Mouse (Mus musculus): ENCODE results near the gene Cbln4. TPM values are rescaled to one million over a fixed set of nuclear protein-coding genes. Genes with fewer than 3 reads are reported as not detected.

Cbln4 gene
- polyA plus RNA-seq, 2 experiments = 2.1 to 2.4 TPM

- Histone ChIP-seq H3K9me3 (ENCODE audit: control insufficient read depth, low read length) (no peaks in the 10 kb centered on the region), H3K36me3 (ENCODE audit: control insufficient read depth, insufficient read depth, low read length) (no peaks in the 10 kb centered on the region), H3K27ac (replicated peaks; ENCODE audit: low read depth, low read length) (no peak overlapping the region), H3K4me1 (ENCODE audit: control insufficient read depth, insufficient read depth, low read length) (peaks cover 7% of the 10 kb centered on the region; the same call in 1 of the 2 replicates), H3K4me2 (replicated peaks; ENCODE audit: low read depth, low read length, severe bottlenecking) (no peak overlapping the region), H3K4me3 (replicated peaks; ENCODE audit: low read length) (no peak overlapping the region), H3K9ac (ENCODE audit: low read depth, low read length, severe bottlenecking) (no peak overlapping the region), H3K27me3 (ENCODE audit: control insufficient read depth, insufficient read depth, low read length) (peaks cover 40% of the 10 kb centered on the region)
- 90% methylated on average over 5 of the region's 5 CpGs for WGBS
- ATAC-seq (ENCODE audit: low FRiP score, low read depth) (no peak), DNase-seq (ENCODE audit: low spot score) (no peak)
- no peak for TF ChIP-seq POLR2A (IDR thresholded peaks at IDR 0.05; ENCODE audit: borderline replicate concordance, extremely low read depth, insufficient read depth, insufficient read length)
These were observed 3.7 kb downstream of the Cbln4 start for GRCm38 (mm10) chr2:172039601-172040000.

DNA sequence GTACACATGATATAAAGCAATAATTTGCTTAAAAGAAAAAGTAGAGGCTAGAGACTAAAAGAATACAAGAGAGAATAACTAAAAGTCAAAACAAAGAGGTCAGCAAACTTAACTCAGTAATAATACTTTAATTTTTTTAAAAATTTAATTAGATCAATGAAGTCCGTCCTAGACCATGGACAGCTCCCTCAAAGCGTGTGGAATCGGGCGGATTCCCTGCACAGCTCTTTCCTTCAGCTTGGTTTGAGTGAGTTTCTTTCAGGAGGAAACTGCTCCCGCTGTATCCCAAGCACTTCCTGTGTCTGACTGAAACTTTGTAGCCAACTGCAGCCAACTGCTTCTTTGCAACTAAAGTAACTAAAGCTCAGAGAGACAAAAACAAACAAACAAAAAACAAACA lies 9.0 kb downstream of the Cbln4 start:
- ATAC-seq (ENCODE audit: low FRiP score, low read depth) (no peak), DNase-seq (ENCODE audit: low spot score) (peak; percentile 21)
- H3K36me3 ChIP-seq (ENCODE audit: control insufficient read depth, insufficient read depth, low read length) = no peaks in the 10 kb centered on the region
- H3K27ac ChIP-seq (replicated peaks; ENCODE audit: low read depth, low read length) = no peak overlapping the region
- no peak overlapping the region for H3K4me2 ChIP-seq (replicated peaks; ENCODE audit: low read depth, low read length, severe bottlenecking)
- no peaks in the 10 kb centered on the region for H3K4me1 ChIP-seq (ENCODE audit: control insufficient read depth, insufficient read depth, low read length)
- no peaks in the 10 kb centered on the region for H3K9me3 ChIP-seq (ENCODE audit: control insufficient read depth, low read length)
- no peaks in the 10 kb centered on the region for H3K27me3 ChIP-seq (ENCODE audit: control insufficient read depth, insufficient read depth, low read length)
- WGBS = 24% methylated on average over 5 of the region's 5 CpGs
- no peak overlapping the region for H3K9ac ChIP-seq (ENCODE audit: low read depth, low read length, severe bottlenecking)
- TF ChIP-seq POLR2A (IDR thresholded peaks at IDR 0.05; ENCODE audit: borderline replicate concordance, extremely low read depth, insufficient read depth, insufficient read length) = no peak
- no peak overlapping the region for H3K4me3 ChIP-seq (replicated peaks; ENCODE audit: low read length)

- Histone ChIP-seq H3K9me3 (ENCODE audit: control insufficient read depth, low read length) (no peaks in the 10 kb centered on the region), H3K4me2 (replicated peaks; ENCODE audit: low read depth, low read length, severe bottlenecking) (no peak overlapping the region), H3K36me3 (ENCODE audit: control insufficient read depth, insufficient read depth, low read length) (no peaks in the 10 kb centered on the region), H3K27me3 (ENCODE audit: control insufficient read depth, insufficient read depth, low read length) (no peaks in the 10 kb centered on the region), H3K4me1 (ENCODE audit: control insufficient read depth, insufficient read depth, low read length) (no peaks in the 10 kb centered on the region), H3K9ac (ENCODE audit: low read depth, low read length, severe bottlenecking) (no peak overlapping the region), H3K27ac (replicated peaks; ENCODE audit: low read depth, low read length) (no peak overlapping the region), H3K4me3 (replicated peaks; ENCODE audit: low read length) (no peak overlapping the region)
- ATAC-seq (ENCODE audit: low FRiP score, low read depth) = no peak
- no peak for TF ChIP-seq POLR2A (IDR thresholded peaks at IDR 0.05; ENCODE audit: borderline replicate concordance, extremely low read depth, insufficient read depth, insufficient read length)
- WGBS = 74% methylated on average over 12 of the region's 12 CpGs
- no peak for DNase-seq (ENCODE audit: low spot score)
These were observed 17.7 kb downstream of the Cbln4 start for GRCm38 (mm10) chr2:172025459-172026130.

DNA sequence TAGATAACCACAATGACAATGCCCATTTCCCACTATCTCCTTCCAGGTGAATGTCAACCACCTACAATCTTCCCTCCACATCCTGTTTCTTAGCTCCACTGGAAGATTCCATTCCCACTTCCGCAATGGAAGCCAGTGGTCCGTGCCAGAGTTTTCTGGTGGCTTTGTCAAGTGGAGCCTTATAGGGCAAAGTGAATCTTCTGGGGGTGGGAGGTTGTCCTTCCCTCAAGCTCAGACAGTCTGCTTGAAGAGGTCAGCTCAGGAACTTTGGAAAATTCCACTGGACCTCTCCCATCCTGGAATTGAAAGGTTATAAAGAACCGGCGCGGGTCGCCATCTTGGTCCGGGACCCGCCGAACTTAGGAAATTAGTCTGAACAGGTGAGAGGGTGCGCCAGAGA lies 36.5 kb downstream of the Cbln4 start:
- 96% methylated on average over 10 of the region's 10 CpGs for WGBS
- Histone ChIP-seq H3K27ac (replicated peaks; ENCODE audit: low read depth, low read length) (no peak overlapping the region), H3K9me3 (ENCODE audit: control insufficient read depth, low read length) (no peaks in the 10 kb centered on the region), H3K27me3 (ENCODE audit: control insufficient read depth, insufficient read depth, low read length) (no peaks in the 10 kb centered on the region), H3K9ac (ENCODE audit: low read depth, low read length, severe bottlenecking) (no peak overlapping the region), H3K36me3 (ENCODE audit: control insufficient read depth, insufficient read depth, low read length) (no peaks in the 10 kb centered on the region), H3K4me3 (replicated peaks; ENCODE audit: low read length) (no peak overlapping the region), H3K4me1 (ENCODE audit: control insufficient read depth, insufficient read depth, low read length) (peaks cover 18% of the 10 kb centered on the region), H3K4me2 (replicated peaks; ENCODE audit: low read depth, low read length, severe bottlenecking) (no peak overlapping the region)
- DNase-seq (ENCODE audit: low spot score) (no peak), ATAC-seq (ENCODE audit: low FRiP score, low read depth) (no peak)
- no peak for TF ChIP-seq POLR2A (IDR thresholded peaks at IDR 0.05; ENCODE audit: borderline replicate concordance, extremely low read depth, insufficient read depth, insufficient read length)

DNA sequence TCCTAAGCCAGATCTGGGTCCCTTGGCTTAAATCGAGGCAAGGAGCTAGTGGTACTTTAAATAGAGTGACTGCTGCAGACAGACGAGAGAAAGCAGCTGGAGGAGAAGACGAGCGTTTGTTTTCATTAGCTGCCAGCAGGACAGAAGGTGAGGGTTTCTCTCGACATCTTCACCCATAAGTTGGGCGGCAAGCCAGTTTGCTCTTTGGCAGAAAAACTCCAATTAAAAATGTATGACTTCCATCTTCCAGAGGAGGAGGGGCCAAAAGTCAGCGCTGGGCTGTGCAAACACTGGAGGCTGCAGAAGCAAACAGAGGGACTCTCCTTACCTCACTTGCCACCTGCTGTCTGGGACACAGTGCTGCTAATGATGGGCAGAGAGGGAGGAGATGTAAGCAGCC lies 37.3 kb downstream of the Cbln4 start:
- peaks cover 18% of the 10 kb centered on the region for H3K4me1 ChIP-seq (ENCODE audit: control insufficient read depth, insufficient read depth, low read length)
- no peak overlapping the region for H3K4me3 ChIP-seq (replicated peaks; ENCODE audit: low read length)
- no peak for ATAC-seq (ENCODE audit: low FRiP score, low read depth)
- H3K4me2 ChIP-seq (replicated peaks; ENCODE audit: low read depth, low read length, severe bottlenecking) = 0 out of 2 replicates have a peak overlapping the region, but pooled peaks have one; percentile 10
- WGBS = 19% methylated on average over 7 of the region's 7 CpGs
- no peak for TF ChIP-seq POLR2A (IDR thresholded peaks at IDR 0.05; ENCODE audit: borderline replicate concordance, extremely low read depth, insufficient read depth, insufficient read length)
- no peaks in the 10 kb centered on the region for H3K27me3 ChIP-seq (ENCODE audit: control insufficient read depth, insufficient read depth, low read length)
- no peak overlapping the region for H3K27ac ChIP-seq (replicated peaks; ENCODE audit: low read depth, low read length)
- no peaks in the 10 kb centered on the region for H3K36me3 ChIP-seq (ENCODE audit: control insufficient read depth, insufficient read depth, low read length)
- peak; percentile 35 for DNase-seq (ENCODE audit: low spot score)
- H3K9me3 ChIP-seq (ENCODE audit: control insufficient read depth, low read length) = no peaks in the 10 kb centered on the region
- no peak overlapping the region for H3K9ac ChIP-seq (ENCODE audit: low read depth, low read length, severe bottlenecking)

Data from limb, embryonic 14.5 days (tissue).